Mouse (Mus musculus) bone marrow macrophage, adult 2 months (primary cell): ENCODE data around the gene Nkx6-2.

Source experiments
- CTCF ChIP-seq: IDR thresholded peaks from 2 replicates; pipeline ENCODE4 v1.5.1; 2012; ENCODE audit warnings: low read depth, mild to moderate bottlenecking, low read length, moderate library complexity
- POLR2A ChIP-seq: IDR thresholded peaks from 2 replicates; pipeline ENCODE4 v1.6.1; 2012; ENCODE audit warnings: mild to moderate bottlenecking, low read depth, low read length, borderline replicate concordance

DNA sequence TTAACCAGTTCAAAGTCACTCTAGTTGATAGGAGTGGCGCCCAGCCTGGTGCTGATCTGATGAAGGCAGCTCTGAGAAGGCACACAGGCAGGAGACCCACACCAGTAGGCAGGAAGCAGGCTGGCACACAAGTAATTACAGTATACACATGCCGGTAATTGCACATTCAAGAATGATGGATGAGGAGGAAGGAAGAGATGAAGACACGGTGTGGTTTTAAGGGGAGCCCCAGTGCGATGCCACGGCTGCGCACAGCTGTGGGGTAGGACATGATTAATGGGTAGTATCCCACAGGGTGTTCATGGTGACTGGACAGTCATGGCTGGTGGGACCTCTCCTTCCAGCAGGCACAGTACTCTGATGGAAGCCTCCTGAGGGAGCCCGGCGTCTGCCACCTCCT, 16.1 kb downstream of the Nkx6-2 start:
- TF ChIP-seq CTCF (no peak), POLR2A (no peak)
